Mouse (Mus musculus): Measurements from ENCODE around the gene Abcb8.

The Abcb8 gene

DNA sequence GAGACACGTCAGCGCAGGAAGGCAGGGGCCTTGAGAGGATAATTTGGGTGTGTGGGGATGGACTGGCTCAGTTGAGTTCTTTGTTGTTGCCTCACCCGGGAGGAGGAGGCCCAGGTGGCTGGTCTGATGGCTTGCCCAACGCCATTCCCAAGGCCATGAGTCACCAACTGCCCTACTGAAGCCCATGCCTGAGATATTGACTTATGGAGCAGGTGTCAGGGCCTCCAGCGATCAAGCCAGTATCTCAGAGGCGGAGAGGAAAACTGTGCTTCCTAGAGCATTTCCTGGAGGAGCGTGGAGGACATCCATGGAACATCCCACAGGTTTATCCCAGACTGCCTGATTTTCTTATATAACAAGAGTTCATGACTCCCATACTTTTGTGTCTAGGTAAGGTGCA lies 739 bp upstream of the Abcb8 start:
- in situ Hi-C loops (cut with MboI, MseI): loop anchor here (25.0 kb wide), 1 partner anchor 1005 kb away; no protein-coding TSS in a partner anchor

- in situ Hi-C loops (cut with MboI, MseI): loop anchor here (25.0 kb wide), 1 partner anchor 1007 kb away; no protein-coding TSS in a partner anchor
These were observed 867 bp downstream of the Abcb8 start for GRCm38 (mm10) chr5:24394165-24394894.

DNA sequence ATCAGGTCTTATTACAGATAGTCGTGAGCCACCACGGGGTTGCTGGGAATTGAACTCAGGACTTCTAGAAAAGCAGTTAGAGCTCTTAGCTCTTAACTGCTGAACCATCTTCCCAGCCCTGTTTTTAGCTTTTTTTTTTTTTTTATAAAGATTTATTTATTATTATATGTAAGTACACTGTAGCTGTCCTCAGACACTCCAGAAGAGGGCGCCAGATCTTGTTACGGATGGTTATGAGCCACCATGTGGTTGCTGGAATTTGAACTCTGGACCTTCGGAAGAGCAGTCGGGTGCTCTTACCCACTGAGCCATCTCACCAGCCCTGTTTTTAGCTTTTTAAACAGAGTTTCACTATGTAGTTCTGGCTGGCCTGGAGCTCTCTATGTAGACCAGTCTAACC lies 2.8 kb downstream of the Abcb8 start:
- in situ Hi-C loops (cut with MboI, MseI): loop anchor here (5.0 to 25.0 kb wide), 2 partner anchors 964 to 1009 kb away; partner anchors contain the start of gene Kmt2e

- in situ Hi-C loops (cut with MboI, MseI): loop anchor here (5.0 to 25.0 kb wide), 2 partner anchors 967 to 1012 kb away; partner anchors contain the start of gene Kmt2e
These were observed 6.2 kb downstream of the Abcb8 start for GRCm38 (mm10) chr5:24399686-24400085.

DNA sequence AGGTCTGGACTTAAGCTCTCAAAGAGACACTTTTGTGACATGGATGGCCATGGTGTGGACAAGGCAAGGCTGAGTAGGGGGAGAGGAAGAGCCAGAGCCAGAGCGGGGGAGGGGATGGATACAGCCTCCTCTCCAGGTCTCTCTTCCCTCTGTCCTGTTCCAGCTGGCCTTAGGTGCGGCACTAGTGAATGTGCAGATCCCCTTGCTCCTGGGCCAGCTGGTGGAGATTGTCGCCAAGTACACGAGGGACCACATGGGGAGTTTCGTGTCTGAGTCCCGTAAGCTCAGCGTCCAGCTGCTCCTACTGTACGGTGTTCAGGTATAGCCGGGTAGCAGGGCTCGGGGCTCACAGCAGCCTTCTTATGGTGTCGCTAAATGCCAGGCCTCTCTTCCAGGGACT lies 6.9 kb downstream of the Abcb8 start:
- in situ Hi-C loops (cut with MboI, MseI): no loop called here

DNA sequence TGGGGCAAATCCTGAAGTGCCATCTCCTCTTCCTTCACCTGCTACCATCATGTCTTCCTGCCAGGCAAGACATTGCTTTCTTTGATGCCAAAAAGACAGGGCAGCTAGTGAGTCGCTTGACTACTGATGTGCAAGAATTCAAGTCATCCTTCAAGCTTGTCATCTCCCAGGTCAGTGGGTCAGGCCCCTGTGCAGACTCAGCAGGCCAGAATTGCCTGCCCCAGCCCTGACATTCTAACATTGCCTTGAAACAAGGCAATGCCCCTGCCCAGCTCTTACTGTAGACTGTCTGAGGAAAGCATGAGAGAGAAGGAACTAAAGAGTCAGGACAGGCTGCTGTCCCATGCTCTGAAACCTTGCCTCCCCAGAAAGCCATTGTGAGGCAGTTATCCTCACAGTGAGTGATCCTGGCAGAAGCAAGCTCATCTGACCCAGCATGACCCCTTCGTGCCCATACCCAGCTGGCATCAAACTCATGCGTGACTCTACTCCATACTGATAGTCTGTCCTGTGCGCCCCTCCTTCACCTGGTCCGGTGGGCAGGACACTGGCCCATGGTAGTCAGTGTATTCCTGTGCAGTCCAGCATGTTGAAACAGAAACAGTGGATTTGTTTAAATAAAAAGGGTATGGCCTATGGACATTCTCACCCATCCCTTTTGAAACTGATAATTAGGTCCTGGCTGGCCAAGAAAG lies 7.6 kb downstream of the Abcb8 start:
- in situ Hi-C loops (cut with MboI, MseI): no loop called here

DNA sequence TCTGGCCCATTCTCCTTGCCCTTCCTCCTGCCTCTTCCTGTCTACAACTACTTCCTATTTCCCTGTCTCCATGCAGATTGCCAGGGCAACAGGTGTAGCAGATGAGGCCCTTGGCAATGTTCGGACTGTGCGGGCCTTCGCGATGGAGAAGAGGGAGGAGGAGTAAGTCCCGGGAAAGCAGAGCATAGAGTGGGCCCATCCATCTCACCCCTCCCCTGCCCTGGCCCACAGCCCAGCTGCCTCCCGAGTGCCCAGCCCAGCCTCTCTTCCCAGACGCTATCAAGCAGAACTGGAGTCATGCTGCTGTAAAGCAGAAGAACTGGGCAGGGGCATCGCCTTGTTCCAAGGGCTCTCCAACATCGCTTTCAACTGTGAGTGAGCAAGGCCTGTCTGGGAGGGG lies 8.5 kb downstream of the Abcb8 start:
- in situ Hi-C loops (cut with MboI, MseI): no loop called here

- in situ Hi-C loops (cut with MboI, MseI): no loop called here
These were observed 11.3 kb downstream of the Abcb8 start for GRCm38 (mm10) chr5:24404594-24405360.

DNA sequence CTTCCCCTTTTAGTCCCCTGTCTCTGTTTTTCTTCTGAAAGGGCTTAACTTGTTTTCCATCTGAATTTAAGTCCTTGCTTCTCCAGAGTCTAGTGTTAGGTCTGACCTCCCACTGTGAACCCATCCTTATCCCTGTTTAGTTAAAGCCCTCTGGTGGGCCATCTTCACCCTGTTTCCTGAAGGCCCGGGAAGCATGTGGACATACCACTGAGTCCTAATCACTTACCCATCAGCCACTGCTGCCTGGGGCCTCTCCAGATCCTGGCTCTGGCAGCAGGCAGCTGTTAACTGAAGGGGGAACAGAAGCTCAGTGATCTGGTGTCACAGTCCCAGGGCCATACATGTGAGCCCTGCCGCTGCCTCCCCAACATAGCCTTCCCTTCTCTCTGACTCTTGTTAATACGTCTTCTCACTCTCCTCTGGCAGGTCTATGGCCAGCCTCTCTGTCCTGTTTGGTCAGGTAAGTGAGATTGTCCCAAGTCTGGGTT lies 12.0 kb downstream of the Abcb8 start:
- in situ Hi-C loops (cut with MboI, MseI): no loop called here

DNA sequence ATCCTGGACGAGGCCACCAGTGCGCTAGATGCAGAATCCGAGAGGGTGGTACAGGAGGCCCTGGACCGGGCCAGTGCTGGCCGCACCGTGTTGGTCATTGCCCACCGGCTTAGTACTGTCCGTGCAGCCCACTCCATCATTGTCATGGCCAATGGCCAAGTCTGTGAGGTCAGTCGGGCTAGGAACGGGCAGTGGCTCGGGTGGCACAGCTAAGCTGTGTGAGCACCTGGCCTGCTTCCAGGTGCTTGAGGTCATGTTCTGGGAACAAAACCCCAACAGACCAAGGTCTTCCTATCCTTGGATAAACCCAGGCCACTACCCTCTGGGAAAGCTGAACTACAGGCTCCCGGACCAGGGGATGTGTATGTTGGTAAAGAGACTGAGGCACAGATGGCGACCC lies 15.2 kb downstream of the Abcb8 start:
- in situ Hi-C loops (cut with MboI, MseI): no loop called here

DNA sequence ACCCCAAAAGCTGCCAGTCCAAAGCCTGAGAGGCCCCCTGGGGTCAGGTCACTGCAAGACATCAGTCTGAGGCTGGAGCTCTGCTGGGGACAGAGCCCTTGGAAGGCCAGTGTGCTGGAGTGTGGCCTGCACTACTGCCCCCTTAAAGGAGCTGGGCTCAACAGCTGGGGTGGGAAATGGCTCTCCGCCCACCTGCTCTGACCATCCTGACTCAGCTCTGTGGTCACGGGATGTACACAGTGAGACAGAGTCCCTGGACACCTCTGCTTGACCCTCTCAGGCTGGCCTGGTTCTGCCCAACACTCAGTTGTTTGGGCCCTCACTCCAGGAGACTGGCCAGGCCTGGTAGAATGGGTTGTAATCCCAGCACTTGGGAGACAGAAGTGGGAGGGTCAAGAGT lies 16.0 kb downstream of the Abcb8 start:
- in situ Hi-C loops (cut with MboI, MseI): no loop called here

GRCm38 (mm10) chr5:24412063-24412462 lies 18.6 kb downstream of the Abcb8 start:
- in situ Hi-C loops (cut with MboI, MseI): no loop called here

- in situ Hi-C loops (cut with MboI, MseI): no loop called here
These were observed 19.7 kb downstream of the Abcb8 start, which contains the start of gene Asic3 for GRCm38 (mm10) chr5:24413042-24413693. Gene Asic3 (plus strand): TSS chr5:24413392.

DNA sequence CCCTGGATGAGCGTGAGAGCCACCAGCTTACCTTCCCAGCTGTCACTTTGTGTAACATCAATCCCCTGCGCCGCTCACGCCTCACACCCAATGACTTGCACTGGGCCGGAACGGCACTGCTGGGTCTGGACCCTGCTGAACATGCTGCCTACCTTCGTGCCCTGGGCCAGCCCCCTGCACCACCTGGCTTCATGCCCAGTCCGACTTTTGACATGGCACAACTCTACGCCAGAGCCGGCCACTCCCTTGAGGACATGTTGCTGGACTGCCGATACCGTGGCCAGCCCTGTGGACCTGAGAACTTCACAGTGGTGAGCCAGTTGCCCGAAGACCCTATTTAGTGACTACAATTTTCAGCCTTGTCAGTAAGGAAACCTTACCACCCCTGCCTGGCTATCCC lies 20.5 kb downstream of the Abcb8 start:
- in situ Hi-C loops (cut with MboI, MseI): no loop called here

GRCm38 (mm10) chr5:24416222-24416736 lies 22.8 kb downstream of the Abcb8 start:
- in situ Hi-C loops (cut with MboI, MseI): no loop called here

DNA sequence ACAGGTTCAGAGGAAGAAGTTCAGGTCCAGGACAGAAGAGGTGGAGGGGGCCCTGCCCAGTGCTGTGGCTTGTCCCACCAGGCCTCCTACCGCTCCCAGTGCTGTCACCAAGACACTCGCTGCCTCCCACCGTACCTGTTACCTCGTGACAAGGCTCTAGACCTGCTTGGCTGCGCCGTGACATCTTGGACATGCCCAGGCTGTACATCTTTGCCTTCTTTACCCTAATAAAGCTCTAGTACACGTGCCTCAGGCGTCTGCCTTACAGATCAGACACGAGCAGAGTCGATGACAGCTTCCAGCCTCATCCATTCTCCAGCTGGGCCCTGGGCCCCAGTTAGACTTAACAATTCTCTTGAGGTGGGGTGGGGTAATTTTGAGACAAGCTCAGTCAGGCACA lies 24.1 kb downstream of the Abcb8 start:
- in situ Hi-C loops (cut with MboI, MseI): no loop called here

DNA sequence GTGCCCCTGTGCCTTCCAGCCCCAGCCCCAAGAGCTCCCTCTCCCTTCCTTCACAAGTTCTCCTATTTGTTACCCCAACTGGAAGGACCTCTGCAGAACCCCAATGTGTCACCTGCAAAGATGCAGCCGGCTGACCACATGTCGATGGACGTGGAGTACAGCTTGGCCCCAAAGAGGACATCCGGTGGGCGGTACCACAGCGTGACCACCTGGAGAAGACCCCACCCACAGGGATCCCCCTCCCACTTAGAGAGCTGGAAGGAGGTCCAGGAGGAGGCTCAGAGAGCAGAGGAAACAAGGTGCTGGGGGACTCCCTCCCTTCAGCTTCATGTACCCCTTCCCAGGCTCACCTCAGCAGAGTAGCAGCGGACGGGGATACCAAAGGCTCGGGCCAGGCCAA lies 26.9 kb downstream of the Abcb8 start:
- in situ Hi-C loops (cut with MboI, MseI): no loop called here

- in situ Hi-C loops (cut with MboI, MseI): no loop called here
These were observed 29.9 kb downstream of the Abcb8 start, which contains the start of the genes Cdk5 and Slc4a2 for GRCm38 (mm10) chr5:24423129-24424003. Gene Cdk5 (minus strand): TSS chr5:24423530. Gene Slc4a2 (plus strand): TSS chr5:24423837.

- in situ Hi-C loops (cut with MboI, MseI): no loop called here
These were observed 30.7 kb downstream of the Abcb8 start for GRCm38 (mm10) chr5:24424004-24424781.

All from T-helper 1 cell (primary cell).